Mouse (Mus musculus): ENCODE data around the gene Stard3.

DNA sequence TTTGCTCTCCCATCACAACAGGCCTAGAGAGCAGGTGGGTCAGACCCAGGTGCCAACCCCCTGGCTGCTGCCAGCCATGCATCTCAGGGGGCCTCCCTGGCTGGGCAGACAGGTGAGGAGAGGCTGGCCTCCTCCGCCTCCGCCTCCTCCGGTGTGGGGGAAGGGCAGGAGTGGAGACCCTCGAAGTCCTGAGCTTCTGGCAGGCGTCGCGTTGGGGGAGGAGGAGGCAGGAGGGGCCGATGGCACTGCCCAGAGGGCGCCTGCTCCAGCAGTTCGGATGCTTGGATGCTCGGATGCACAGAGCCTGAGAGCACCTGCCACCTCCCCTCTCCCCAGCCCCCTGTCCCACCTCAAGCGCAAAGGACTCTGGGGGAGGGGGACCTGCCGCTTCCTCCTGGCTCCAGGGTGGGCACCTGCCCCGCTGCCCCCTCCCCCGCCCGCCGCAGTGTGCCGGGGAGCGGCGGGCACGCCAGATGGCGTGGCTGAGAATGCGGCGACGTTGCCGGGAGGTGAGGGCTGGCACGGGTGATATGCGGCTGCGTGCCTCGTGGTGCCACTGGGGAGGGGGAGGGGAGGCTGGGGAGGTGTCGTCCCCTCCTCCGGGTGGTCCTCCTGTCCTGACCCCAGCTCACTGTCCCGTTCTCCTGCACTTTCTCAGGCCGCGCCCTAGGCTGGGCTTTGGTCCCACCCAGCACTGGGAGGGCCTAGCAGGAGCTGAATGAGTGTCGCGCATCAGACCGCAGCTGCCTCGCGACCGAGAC, 24.0 kb upstream of the Stard3 start:
- TF ChIP-seq POLR2A (IDR thresholded peaks at IDR 0.05; ENCODE audit: low read depth, low read length): no peak
- no peak for TF ChIP-seq CTCF (IDR thresholded peaks at IDR 0.05; ENCODE audit: extremely low read depth, insufficient read length, insufficient replicate concordance, low read depth, low read length)
